Comparison of ENCODE assay signal across 10 mouse cellular contexts in genomic region chr6:31088973-31089368, GRCm38 (mm10).
A peak's percentile ranks its signal among the peaks of the same experiment; 100 is the strongest.
DNase-seq lines count a peak whose midpoint lies in the region; ATAC-seq and TF ChIP-seq lines count a peak whose summit lies in the region.
"Had no signal": no experiment of that assay in that cellular context is flagged by ENCODE, and none has a peak within 500 bp of the region (broad histone marks: within the 10 kb centered on the region; RNA-seq: fewer than 3 reads in every experiment).

No protein-coding gene starts in this region.

- ATAC-seq in heart, embryonic 13.5 days (ENCODE audit: extremely low read depth, insufficient number of reproducible peaks, low FRiP score, low TSS enrichment), result no peak
- ATAC-seq in hindbrain, embryonic 13.5 days (ENCODE audit: low FRiP score), result peak; percentile 68; the same call in 1 of the 2 replicates
- ATAC-seq in midbrain, embryonic 13.5 days, result peak; percentile 43; the same call in 1 of the 2 replicates
- no peak for ATAC-seq in megakaryocyte progenitor cell, adult 5-6 weeks (replicated peaks; ENCODE audit: poor library complexity)

- H3K9ac ChIP-seq in heart, embryonic 13.5 days, result peak overlapping the region; percentile 54; the same call in 1 of the 2 replicates
- H3K9ac ChIP-seq in hindbrain, embryonic 13.5 days, result 0 out of 2 replicates have a peak overlapping the region, but pooled peaks have one; percentile 39
- 0 out of 2 replicates have a peak overlapping the region, but pooled peaks have one; percentile 40 for H3K9ac ChIP-seq in midbrain, embryonic 13.5 days (replicated peaks)

- TF ChIP-seq POLR2A in bone marrow macrophage, adult 2 months (IDR thresholded peaks at IDR 0.05; ENCODE audit: borderline replicate concordance, low read depth, low read length), result no peak
- TF ChIP-seq POLR2A in cerebellum, adult 2 months (IDR thresholded peaks at IDR 0.05; ENCODE audit: borderline replicate concordance, insufficient read depth, low read length), result no peak

- peak overlapping the region; percentile 62 for H3K4me2 ChIP-seq in heart, embryonic 13.5 days
- H3K4me2 ChIP-seq in hindbrain, embryonic 13.5 days, result peak overlapping the region; percentile 55
- H3K4me2 ChIP-seq in midbrain, embryonic 13.5 days (replicated peaks), result peak overlapping the region; percentile 46

- intact Hi-C loops in heart, postnatal 25 days (cut with DNase I), result no loop called here

- H3K36me3 ChIP-seq in heart, embryonic 13.5 days, result no peaks in the 10 kb centered on the region
- no peaks in the 10 kb centered on the region for H3K36me3 ChIP-seq in hindbrain, embryonic 13.5 days
- H3K36me3 ChIP-seq in midbrain, embryonic 13.5 days, result no peaks in the 10 kb centered on the region

- H3K27me3 ChIP-seq in heart, embryonic 13.5 days (replicated peaks), result no peaks in the 10 kb centered on the region
- H3K27me3 ChIP-seq in hindbrain, embryonic 13.5 days, result peaks cover 2% of the 10 kb centered on the region; the same call in 1 of the 2 replicates
- H3K27me3 ChIP-seq in midbrain, embryonic 13.5 days, result no peaks in the 10 kb centered on the region
- H3K27me3 ChIP-seq in cerebellum, adult 2 months (ENCODE audit: control insufficient read depth, insufficient read depth, low read length), result no peaks in the 10 kb centered on the region

- H3K27ac ChIP-seq in heart, embryonic 13.5 days (replicated peaks), result no peak overlapping the region
- peak overlapping the region; percentile 71 for H3K27ac ChIP-seq in bone marrow macrophage, adult 2 months (ENCODE audit: insufficient read depth, low read depth, low read length)
- H3K27ac ChIP-seq in hindbrain, embryonic 13.5 days, result peak overlapping the region; percentile 58
- peak overlapping the region; percentile 61 for H3K27ac ChIP-seq in midbrain, embryonic 13.5 days
- H3K27ac ChIP-seq in cerebellum, adult 2 months (ENCODE audit: insufficient read depth, low read length), result no peak overlapping the region

- peaks cover 41% of the 10 kb centered on the region for H3K4me1 ChIP-seq in heart, embryonic 13.5 days
- H3K4me1 ChIP-seq in bone marrow macrophage, adult 2 months (ENCODE audit: control insufficient read depth, insufficient read depth, low read length), result peaks cover 38% of the 10 kb centered on the region
- peaks cover 28% of the 10 kb centered on the region for H3K4me1 ChIP-seq in hindbrain, embryonic 13.5 days (replicated peaks)
- peaks cover 28% of the 10 kb centered on the region for H3K4me1 ChIP-seq in midbrain, embryonic 13.5 days (replicated peaks)
- H3K4me1 ChIP-seq in cerebellum, adult 2 months (ENCODE audit: control insufficient read depth, insufficient read depth, low read length), result peaks cover 27% of the 10 kb centered on the region

- no peak for DNase-seq in heart, postnatal 25 days (ENCODE audit: low spot score)
- DNase-seq in spleen, postnatal 10 days (ENCODE audit: low spot score in 2 of 2), result no peak
- DNase-seq in cerebellum, adult 2 months, result no peak
- DNase-seq: gastrocnemius, postnatal 10 days; thymus, postnatal 14 days had no signal

- 53% methylated on average over 5 of the region's 5 CpGs for WGBS in heart, embryonic 13.5 days
- WGBS in hindbrain, embryonic 13.5 days, result 42% methylated on average over 5 of the region's 5 CpGs
- 35% methylated on average over 5 of the region's 5 CpGs for WGBS in midbrain, embryonic 13.5 days
- 70% methylated on average over 5 of the region's 5 CpGs for WGBS in cerebellum, adult 2 months

- peak overlapping the region; percentile 25 for H3K4me3 ChIP-seq in heart, embryonic 13.5 days
- H3K4me3 ChIP-seq in bone marrow macrophage, adult 2 months (ENCODE audit: insufficient read depth, low read length), result peak overlapping the region; percentile 39
- peak overlapping the region; percentile 20 for H3K4me3 ChIP-seq in hindbrain, embryonic 13.5 days
- peak overlapping the region; percentile 23 for H3K4me3 ChIP-seq in midbrain, embryonic 13.5 days (replicated peaks)
- no peak overlapping the region for H3K4me3 ChIP-seq in cerebellum, adult 2 months (replicated peaks; ENCODE audit: insufficient read depth, low read depth, low read length)

- TF ChIP-seq CTCF in bone marrow macrophage, adult 2 months (IDR thresholded peaks at IDR 0.05; ENCODE audit: low read depth, low read length), result no peak
- no peak for TF ChIP-seq CTCF in cerebellum, adult 2 months (IDR thresholded peaks at IDR 0.05; ENCODE audit: borderline replicate concordance, insufficient read depth, low read depth, low read length)

- H3K9me3 ChIP-seq in heart, embryonic 13.5 days, result no peaks in the 10 kb centered on the region
- H3K9me3 ChIP-seq in hindbrain, embryonic 13.5 days, result no peaks in the 10 kb centered on the region
- H3K9me3 ChIP-seq in midbrain, embryonic 13.5 days, result no peaks in the 10 kb centered on the region

Comparison
In these comparisons a context has a peak if more than half of its experiments do, and no peak if none do; other contexts are left out.
1. ATAC-seq: peak in hindbrain, embryonic 13.5 days (single experiment) and midbrain, embryonic 13.5 days (single experiment); none in heart, embryonic 13.5 days (single experiment) and megakaryocyte progenitor cell, adult 5-6 weeks (single experiment).
2. H3K27ac ChIP-seq: peak in bone marrow macrophage, adult 2 months (single experiment), hindbrain, embryonic 13.5 days (single experiment) and midbrain, embryonic 13.5 days (single experiment); none in heart, embryonic 13.5 days (single experiment) and cerebellum, adult 2 months (single experiment).
3. Peak in every context shown above with its lines, with median percentiles within 50 percentile points of each other: H3K4me2 ChIP-seq and H3K9ac ChIP-seq.